Mouse (Mus musculus): ENCODE data around the gene Fam83b.

GRCm38 (mm10) chr9:76469500-76469899, 97.4 kb downstream of the Fam83b start:
- TF ChIP-seq CTCF (IDR thresholded peaks at IDR 0.05; ENCODE audit: low read depth, low read length) (no peak), POLR2A (IDR thresholded peaks at IDR 0.05; ENCODE audit: insufficient read depth, low read length) (no peak), EP300 (IDR thresholded peaks at IDR 0.05; ENCODE audit: insufficient read depth, low read depth, low read length) (no peak)

All from ES-Bruce4 (cell line).